Mouse (Mus musculus) embryonic fibroblast, embryonic 13.5 days (primary cell): ENCODE results near the gene Kcnip1.

Experiments
- CTCF ChIP-seq: IDR thresholded peaks from 2 replicates; pipeline ENCODE4 v1.5.1; 2011; ENCODE audit warnings: mild to moderate bottlenecking, control low read depth, low read length, moderate library complexity, borderline replicate concordance; ENCODE audit not compliant: insufficient read depth
- POLR2A ChIP-seq: IDR thresholded peaks from 2 replicates; pipeline ENCODE4 v1.6.1; 2011; ENCODE audit warnings: low read depth, mild to moderate bottlenecking, control low read depth, low read length, moderate library complexity

DNA sequence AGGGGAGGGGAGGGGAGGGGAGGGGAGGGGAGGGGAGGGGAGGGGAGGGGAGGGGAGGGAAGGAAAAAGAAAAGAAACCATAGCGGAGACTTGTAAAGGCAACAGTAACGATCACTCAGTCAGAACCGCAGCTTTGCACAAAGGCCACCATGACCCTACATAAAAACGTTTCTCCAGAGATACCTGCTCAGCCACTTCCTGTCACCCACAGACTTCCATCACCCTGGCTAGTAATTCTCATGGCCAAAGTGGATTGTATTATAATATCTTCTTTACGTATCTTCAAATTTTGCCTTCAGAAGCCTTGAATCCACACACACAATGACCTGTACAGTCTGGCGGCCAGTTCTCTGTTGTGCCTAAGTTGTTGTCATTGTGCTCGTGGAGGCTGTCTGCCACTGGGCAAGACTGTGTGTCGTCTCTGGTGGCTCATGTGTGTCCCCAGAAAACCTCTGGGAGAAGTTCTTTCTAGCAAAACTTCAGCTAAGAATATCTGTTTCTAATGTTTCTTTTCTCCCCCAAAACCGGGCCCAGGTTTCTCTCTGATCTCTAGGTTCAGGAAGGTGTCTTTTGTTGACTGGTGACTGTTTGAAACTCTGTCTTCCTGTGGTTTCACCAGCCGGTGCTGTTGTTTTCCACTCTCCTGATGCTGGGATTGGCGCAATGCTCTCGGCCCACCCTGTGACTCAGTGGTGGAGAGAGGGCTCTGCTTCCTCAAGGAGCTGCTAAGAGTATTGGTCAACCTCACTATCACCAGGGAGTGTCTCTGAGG lies 16.6 kb upstream of the Kcnip1 start:
- TF ChIP-seq CTCF (no peak), POLR2A (no peak)
